Mouse (Mus musculus) kidney, postnatal 10 days (tissue): Measurements from ENCODE around the gene Zfp27.

Source experiments
- DNase-seq: peaks from one replicate; pipeline ENCODE4 v3.0.0; 2021; ENCODE audit warnings: mixed read lengths

Zfp27 gene

DNA sequence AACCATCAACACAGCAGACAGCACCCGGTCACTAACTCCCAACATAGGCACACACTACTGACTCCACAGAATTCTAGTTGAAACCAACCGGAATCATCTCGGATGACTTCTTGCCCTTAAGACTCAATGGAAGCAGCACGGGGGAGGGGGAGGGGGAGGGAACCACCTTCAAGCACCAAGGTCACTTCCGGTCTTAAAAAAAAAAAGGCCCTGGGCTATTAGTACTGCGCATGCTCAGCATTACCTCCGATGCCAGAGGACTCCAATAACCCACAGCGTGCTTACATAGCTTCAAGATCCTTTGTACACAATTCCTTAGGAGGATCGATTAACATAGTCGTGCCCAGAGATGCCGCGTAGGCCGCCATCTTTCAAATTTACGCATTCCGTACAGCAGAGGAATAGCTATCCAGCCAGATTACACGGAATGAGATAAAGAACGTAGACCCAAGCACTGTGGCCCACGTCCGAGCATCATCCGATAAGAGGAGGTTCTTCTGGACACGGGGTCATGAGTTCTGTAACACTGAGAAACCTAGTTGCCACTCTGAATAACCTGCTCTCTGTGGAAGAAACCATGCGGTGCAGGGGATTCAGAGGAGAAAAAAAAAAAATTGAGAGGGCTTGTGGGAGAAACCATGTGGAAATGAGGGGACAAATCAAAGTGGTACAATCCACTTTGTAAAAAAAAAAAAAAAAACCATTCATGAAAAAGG, at the start of gene Zfp27:
Gene Zfp27 (minus strand): TSS at position 607 of the 716 bp plus-strand sequence.
- peak; percentile 75 for DNase-seq

DNA sequence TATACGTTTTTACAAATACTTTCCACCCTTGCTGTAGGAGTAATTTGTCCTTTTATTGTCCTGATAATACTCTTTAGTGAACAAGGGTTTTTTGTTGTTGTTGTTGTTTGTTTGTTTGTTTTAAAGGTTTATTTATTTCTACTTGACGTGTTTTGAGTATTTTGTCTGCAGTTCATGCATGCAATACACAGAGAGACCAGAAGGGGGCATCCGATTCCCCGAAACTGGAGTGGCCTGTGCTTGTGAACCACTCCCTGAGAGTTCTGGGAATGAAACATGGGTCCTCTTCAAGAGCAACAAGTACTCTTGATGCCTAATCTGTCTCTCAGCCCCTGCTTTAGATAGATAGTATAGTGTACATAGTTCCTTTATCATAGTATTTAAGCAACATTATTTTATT, 48.4 kb upstream of the Zfp27 start:
- peak; percentile 69 for DNase-seq

DNA sequence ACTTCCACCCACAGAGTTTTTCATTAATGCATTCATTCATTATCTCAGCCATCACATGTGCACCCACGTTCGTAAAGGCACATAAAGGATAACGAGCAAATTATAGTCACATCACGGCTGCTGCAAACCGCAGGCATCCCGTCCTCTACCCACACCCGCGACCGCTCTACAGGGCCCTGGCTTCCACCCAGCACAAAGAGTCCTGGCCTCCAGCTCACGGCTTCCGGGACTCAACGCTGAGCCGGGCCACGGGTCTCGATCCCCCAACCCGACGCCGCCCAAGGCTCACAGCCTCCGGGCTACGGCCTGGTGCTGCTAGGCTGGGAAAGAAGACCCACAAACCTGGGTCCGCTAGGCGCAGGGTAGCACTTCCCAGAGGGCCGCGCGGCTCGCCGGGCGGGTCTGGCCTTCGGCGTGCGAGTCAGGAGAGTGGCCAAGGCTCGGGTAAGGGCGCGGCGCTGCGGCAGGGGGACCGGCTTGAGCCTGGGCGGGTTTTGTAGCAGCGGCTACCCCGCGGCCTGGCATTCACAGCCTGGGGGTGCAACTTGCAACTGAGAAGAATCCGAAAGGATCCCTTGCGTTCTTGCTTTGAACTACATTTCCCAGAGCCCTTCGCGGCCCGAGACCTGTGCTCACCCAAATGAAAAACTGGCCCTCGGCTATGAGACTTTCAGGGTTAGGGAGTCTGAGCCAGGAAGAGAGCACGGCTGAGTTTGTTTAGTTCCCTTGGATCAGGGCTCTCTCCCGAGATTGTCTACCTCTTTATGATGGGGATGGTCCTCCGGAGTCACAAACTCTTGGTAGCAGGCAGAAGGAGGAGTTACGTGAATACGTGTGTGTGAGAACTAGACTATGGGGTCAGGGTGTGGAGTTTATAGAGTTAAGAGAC, 47.4 kb upstream of the Zfp27 start, which contains the start of gene Zfp74:
Gene Zfp74 (minus strand): TSS at position 577 of the 889 bp plus-strand sequence.
- peak; percentile 86 for DNase-seq

GRCm38 (mm10) chr7:29953086-29953485, 46.7 kb upstream of the Zfp27 start:
- DNase-seq: no peak

DNA sequence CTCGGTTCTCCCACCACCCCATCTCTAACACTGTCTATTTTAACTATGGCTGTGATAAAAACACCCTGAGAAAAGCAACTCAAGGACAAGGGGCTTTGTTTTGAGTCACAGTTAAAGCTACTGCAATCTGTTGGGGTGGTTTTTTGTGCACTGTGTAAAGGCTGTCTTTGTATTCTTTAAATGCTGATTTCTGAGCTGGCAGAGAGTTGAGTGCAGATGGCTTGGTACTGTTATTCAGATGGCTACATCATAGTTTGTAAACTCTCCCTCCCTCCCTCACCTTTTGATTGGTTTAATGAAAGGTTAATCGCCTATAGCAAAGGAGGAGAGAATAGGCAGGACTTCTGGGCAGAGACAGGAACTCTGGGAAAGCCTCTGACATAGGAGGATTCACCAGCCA, 37.8 kb upstream of the Zfp27 start:
- DNase-seq: no peak

- DNase-seq: no peak
Observed at GRCm38 (mm10) chr7:29943720-29944119, 37.3 kb upstream of the Zfp27 start.

DNA sequence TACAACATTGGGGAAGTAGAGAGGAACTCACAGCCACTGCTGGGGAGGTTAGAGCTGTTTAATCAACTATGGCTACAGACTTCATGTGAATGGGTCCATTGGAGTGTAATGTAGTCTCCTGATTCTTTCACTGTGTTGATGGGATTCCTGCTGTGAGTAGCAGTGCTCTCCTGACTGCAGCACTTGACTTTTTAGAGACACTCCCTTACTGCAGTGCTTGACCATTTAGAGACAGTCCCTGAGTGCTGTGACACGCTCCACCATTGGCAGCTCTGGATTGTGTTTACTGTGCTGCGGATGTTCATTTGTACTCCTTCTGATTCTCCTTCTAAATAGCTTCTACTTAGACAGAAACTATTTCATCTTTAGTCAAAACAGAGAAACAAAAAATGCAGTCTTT, 36.4 kb upstream of the Zfp27 start:
- DNase-seq: no peak

DNA sequence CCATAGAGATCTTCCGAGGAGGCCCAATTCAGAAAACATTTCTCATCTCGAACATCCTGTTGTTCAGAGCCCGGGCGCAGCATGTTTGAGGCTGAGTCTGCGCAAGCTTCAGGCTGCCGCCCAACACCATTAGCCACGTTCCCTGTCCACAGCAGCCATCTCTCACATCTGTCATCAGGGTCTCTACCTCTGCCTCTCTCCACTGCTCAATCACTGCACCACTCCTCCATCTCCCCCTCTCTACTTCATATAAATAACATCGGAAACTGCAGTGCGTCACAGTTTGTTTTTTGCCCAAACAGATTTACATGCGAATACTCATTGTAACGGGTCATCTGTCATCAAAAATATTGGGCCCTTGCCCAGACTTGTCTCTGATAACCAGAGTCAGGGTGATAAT, 34.7 kb upstream of the Zfp27 start:
- DNase-seq: no peak

GRCm38 (mm10) chr7:29938856-29939255, 32.5 kb upstream of the Zfp27 start:
- DNase-seq: no peak

DNA sequence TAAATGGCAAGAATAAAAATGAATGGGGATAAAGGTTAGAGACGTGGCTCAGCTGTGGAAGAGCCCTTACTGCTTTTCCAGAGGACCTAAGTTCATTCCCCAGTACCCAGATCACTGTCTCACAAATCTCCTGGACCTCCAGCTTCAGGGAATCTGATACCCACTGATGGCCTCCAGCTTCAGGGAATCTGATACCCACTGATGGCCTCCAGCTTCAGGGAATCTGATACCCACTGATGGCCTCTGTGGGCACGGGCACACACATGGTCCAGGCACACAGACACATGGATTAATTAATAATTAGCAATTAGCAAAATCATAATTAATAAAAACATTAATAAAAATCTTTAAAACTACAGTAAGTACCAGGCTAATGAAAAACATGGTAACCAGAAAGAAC, 16.4 kb upstream of the Zfp27 start:
- no peak for DNase-seq

DNA sequence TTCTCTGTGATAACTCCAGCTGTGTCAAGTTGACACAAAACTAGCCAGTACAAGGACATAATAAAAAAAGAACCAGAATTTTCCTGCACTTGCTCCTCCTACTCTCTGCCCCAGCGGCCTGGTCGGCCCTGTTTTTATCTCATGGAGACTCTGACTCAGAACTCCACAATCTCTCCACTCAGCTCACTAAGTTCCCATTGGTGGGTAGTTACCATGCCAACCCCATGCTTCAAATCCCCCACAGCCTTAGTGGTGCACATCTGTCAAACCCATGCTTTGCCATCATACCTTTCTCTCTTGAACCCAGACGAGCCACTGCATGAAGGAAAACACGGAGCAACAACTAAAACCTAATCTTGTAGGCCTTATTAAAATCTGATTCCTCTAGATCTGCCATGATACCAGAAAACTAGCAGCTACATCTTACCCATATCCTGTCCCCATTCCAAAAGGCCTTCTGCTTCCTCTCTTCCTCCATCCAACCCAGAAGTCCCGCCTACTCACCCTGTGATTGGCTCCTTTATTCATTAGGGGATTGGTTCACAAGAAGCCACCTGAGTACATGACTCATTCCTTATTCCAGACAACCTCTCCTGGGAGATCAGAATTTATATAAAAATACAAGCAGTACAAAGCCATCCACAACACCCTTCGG, 15.2 kb upstream of the Zfp27 start:
- no peak for DNase-seq

- DNase-seq: no peak
Observed at GRCm38 (mm10) chr7:29918062-29918453, 11.7 kb upstream of the Zfp27 start.

GRCm38 (mm10) chr7:29917371-29918061, 11.1 kb upstream of the Zfp27 start:
- DNase-seq: no peak

DNA sequence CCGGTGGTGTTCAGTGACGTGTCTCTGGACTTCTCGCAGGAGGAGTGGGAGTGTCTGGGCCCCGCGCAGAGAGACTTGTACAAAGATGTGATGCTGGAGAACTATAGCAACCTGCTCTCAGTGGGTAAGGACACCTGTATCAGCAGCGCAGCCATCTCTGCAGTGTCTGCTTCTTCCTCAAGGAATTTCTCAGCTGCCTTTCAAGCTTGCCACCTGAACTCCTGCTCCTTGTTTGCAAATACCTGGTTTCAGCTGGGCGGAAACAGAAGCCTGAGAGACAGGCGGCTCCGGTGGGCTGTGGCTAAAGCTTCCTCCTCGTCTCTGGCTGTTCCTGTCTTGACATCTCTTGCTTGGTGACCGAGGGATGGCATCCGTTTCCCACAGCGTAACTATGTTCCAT, 5.8 kb upstream of the Zfp27 start:
- no peak for DNase-seq

DNA sequence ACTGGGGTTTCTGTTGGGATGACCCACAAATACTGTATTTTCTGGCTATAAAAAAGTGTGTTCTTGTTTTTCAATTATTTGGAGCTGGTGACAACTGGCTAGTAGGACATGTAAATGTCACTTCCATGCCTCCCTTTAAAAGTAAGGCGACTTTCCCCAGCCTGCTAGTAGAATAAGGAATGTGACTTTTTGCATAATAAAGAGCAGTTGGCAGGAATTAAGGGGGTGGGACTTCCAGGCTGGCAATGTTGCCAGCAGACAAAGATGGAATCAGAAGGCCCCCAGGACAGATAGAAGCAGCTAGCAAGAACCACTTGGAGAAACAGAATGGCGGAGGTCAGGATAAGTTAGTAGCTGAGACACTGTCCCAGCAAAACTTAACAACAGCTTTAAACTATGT, 3.9 kb upstream of the Zfp27 start:
- DNase-seq: no peak

DNA sequence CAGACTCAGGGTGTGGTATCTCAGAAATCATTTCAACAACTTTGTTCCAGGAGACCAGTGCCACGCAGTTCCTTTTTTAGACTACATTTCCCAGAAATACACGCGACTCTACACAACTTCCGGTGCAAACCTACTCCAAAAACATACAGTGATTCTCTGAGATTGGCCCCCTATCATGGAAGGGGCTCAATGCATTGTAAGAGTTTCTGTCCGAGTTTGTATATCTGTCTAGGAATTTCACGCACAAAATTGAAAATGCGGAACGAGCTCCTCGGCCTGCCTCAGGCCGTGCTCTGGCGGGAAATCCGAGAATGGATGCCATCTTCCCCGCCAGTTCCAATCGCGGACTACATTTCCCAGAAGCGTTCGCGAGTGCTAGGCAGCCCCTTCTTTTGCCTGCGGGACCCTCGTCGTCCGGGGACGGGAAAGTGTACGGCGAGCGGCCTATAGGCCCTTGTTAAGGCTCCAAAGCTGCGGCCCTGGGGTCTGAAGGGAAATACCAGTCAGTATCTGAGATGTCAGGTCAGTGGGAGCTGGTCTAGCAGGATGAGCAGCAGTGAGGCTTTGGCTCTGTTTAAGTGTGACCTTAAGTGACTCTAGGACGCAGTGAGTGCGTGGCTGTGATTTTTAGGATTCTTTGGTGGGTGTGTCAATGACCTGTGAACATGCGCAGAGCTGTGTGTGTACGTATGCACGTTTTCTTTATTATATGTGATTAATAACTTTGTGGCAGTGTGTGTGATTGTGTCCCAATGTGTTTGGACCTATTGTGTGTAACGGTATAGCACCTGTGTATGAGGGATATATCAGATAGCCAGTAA, 2.0 kb upstream of the Zfp27 start, which contains the start of gene Zfp383:
Gene Zfp383 (plus strand): TSS at position 94 of the 821 bp plus-strand sequence.
- DNase-seq: peak; percentile 89

DNA sequence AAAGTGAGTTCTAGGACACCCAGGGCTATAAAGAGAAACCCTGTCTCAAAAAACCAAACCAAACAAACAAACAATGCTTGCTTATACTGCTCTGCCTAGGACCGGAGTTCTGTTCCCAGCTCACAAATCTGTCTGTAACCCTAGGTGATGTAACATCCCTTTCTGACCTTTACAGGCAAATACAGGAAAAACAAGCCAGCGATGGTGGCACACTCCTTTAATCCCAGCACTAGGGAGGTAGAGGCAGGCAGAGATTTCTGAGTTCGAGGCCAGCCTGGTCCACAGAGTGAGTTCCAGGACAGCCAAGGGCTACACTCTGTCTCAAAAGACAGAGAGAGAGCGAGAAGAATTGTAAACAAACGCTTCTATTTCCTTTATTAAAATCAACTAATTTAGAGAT, 834 bp upstream of the Zfp27 start:
- no peak for DNase-seq

GRCm38 (mm10) chr7:29906682-29907058, 298 bp upstream of the Zfp27 start:
- DNase-seq: no peak

DNA sequence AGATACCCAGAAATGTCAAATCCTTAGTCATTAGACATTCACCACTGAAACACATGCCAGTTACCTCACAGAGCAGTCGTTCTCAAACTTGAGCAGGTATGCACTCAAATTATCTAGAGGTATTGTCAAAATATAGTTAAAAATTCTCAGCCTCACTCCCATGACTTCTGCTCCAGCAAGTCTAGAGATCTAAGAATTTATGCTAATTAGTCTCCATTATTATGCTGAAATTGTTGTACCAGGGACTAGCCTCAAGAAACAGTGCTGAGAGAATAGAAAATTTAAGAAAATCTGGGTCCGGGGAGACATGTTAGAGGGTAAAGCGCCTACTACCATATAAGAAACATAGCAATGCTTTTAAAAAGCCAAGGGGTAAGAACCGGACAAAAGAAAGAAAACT, 2.3 kb downstream of the Zfp27 start:
- no peak for DNase-seq

GRCm38 (mm10) chr7:29898351-29898750, 8.0 kb downstream of the Zfp27 start:
- no peak for DNase-seq

DNA sequence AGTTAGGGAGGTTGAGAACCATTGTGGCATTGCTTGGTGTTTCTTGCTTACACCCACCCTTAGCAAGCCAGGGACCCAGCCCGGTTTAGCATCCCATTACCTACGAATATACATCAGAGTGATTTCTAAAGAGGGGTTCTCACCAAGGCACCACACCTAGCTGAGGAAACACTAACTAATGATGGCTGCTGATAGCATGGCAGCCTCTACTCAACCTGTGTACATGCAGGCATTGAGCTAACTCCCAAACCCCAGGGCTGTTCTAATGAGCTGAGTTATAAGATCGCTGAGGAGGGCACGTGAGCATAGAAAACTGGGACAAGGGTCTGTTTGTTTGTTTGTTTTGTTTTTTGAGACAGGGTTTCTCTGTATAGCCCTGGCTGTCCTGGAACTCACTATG, 13.6 kb downstream of the Zfp27 start:
- DNase-seq: no peak

- no peak for DNase-seq
Observed at GRCm38 (mm10) chr7:29890501-29890900, 15.9 kb downstream of the Zfp27 start.
